Mouse (Mus musculus) thymus, postnatal 36 days (tissue): ENCODE measurements around the gene Mcoln2.

Experiments
- DNase-seq, 2 experiments: peaks; one replicate each; pipeline ENCODE4 v3.0.0; 2022; ENCODE audit warnings: mixed read lengths in 2 of 2

Gene Mcoln2

GRCm38 (mm10) chr3:146146131-146146530 lies 3.5 kb upstream of the Mcoln2 start:
- DNase-seq: no peak

DNA sequence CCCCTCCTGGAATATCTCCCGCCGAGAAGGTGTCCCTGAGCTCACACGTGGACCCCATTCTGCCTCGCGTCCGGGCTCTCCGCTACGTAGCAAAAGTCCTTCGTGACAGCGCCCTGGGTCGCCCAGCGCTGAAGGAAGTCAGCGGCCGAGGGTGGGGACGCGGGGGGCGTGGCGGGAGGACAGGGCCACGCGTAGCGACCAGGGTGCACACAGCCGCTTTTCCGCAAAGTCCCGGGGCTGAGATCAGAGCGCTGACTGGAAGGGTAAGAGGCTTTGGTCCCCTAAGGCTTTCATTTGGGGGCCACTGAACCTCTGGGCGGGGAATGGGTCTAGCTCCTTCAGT lies 396 bp downstream of the Mcoln2 start:
- peak; percentile 65 to 66 for DNase-seq

DNA sequence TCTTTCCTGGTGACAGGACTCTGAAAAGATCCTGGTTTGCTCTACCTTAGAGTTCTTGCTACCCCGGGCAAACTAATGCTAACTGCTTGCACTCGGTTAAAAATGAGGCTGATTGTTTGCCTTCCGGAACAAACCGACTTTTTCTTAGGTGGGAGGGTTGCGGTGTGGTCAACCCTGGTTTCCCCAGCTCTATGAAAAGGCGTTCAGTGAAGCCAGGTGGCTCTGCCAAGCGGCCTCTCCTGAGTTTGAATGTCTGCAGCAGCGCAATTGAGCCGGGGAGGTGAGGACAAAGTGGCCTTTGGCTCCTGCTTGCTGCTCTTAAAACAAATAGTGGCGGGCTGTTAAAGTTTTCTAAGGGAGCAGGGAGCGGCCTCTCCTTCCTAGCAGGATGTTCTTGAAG lies 927 bp downstream of the Mcoln2 start:
- DNase-seq: peak; percentile 38 to 62

DNA sequence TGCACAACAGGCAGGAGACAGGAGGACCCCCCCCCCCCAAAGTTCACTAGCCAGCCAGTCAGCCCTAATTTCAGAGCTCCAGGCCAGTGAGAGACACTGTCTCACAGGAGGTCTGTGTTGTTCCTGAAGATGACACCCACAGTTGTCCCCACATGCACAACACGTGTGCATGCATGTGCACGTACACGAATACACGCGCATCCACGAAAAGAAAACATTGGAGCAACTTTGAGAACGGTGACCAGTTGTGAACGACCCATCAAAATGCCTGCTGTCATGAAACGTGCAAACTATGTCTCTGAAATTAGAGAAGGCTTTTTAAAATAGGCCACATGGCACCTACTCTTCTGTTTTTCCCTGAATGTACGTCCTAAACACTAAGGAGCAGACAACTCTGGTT lies 1.7 kb downstream of the Mcoln2 start:
- no peak for DNase-seq

DNA sequence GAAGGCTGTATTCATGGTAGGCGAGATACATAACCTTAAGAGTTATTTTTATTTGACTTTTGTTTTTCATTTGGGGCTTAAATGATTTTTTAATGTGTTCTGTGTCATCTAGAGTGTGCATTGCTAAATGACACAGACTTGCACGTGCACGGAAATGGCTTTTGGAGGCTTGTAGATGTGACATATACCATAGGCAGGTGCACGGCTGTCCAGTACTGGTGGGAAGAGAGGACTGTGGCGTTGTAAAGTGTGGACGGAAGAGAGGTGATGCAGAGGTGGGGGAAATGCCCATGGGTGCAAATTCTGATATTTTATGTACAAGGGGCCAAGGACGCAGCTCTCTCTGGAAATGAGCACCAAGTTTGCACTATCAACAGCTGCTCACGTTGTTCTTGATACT lies 2.1 kb downstream of the Mcoln2 start:
- no peak for DNase-seq

GRCm38 (mm10) chr3:146152348-146152747 lies 2.7 kb downstream of the Mcoln2 start:
- no peak for DNase-seq

- DNase-seq: no peak
These were observed 3.3 kb downstream of the Mcoln2 start for GRCm38 (mm10) chr3:146152913-146153312.

GRCm38 (mm10) chr3:146153862-146154611 lies 4.4 kb downstream of the Mcoln2 start:
- no peak for DNase-seq

- DNase-seq: peak in 1 of 2 experiments; percentile 31
These were observed 6.3 kb downstream of the Mcoln2 start for GRCm38 (mm10) chr3:146155628-146156576.

- no peak for DNase-seq
These were observed 7.2 kb downstream of the Mcoln2 start for GRCm38 (mm10) chr3:146156811-146157210.

DNA sequence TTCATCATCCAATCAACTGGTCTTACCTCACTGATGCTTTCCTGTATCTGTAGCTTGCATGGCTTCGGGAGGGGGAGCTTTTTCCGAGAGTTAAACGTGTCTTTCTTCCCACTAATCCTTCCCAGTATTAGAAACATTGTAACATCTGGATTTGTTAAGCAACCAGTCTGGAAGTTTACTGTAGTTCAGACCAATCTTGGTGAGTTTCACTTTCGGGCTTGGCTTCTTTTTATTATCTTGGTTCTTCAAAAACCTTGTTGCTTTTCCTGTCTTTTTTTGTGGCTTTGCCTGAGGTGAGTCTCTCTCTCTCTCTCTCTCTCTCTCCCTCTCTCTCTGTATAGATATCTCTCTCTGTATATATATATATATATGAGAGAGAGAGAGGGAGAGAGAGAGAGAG lies 8.4 kb downstream of the Mcoln2 start:
- DNase-seq: no peak

- no peak for DNase-seq
These were observed 9.7 kb downstream of the Mcoln2 start for GRCm38 (mm10) chr3:146159360-146159759.

DNA sequence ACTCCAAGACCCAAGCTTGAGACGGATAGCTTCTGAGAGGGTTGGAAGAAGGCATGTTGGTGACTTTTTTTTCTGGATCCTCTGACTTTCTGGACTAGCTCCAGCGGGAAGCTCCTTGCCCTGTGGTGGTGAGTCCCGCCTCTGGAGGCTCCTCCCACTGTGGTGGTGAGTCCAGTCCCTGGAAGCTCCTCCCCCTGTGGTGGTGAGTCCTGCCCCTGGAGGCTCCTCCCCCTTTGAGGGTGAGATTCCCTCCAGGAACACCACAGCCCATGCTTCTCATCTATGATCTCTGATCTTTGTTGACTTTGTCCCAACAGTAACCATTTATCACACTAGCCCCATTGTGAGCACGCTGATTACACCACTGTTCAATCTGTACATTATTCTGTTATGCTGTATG lies 12.6 kb downstream of the Mcoln2 start:
- DNase-seq: no peak

DNA sequence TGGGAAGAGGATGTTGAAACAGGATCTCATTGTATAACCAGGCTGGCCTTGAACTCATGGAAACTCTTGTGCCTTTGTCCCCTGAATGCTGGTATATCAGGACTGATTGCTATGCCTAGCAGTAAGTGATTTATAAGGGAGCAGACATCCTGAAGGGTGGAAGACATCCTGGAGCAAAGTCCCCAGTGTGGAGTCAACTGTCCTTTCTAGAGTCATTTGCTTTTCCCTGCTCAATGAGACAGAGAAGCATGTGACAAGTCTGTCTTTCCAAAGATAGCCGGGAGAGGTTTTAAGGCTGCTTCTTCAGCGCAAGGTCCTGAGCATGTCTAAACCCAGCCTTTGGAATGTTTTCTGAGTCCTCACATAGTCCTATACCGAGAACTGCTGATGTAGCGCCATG lies 19.7 kb downstream of the Mcoln2 start:
- DNase-seq: no peak

DNA sequence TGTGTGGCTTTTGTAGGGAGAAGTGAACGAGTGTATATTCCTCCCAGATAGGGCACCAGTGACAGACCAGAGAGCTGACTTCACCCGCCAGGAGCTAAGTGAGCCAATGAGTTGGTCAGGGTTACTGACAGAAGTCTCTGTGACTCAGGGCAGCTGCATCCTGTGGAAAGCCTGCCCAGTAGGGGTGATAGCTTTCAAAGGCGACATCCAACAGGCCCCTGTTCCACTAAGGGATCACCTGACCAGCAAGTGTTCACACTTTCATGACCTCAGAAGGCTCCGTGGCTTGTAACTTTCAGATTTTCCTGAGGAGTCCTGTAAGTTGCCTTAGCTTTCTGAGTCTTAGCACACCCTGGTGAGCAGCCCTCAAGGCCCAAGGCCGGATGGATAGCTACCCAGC lies 23.4 kb downstream of the Mcoln2 start:
- DNase-seq: no peak

- DNase-seq: no peak
These were observed 24.6 kb downstream of the Mcoln2 start for GRCm38 (mm10) chr3:146174215-146174614.

- DNase-seq: no peak
These were observed 27.7 kb downstream of the Mcoln2 start for GRCm38 (mm10) chr3:146177295-146177694.

DNA sequence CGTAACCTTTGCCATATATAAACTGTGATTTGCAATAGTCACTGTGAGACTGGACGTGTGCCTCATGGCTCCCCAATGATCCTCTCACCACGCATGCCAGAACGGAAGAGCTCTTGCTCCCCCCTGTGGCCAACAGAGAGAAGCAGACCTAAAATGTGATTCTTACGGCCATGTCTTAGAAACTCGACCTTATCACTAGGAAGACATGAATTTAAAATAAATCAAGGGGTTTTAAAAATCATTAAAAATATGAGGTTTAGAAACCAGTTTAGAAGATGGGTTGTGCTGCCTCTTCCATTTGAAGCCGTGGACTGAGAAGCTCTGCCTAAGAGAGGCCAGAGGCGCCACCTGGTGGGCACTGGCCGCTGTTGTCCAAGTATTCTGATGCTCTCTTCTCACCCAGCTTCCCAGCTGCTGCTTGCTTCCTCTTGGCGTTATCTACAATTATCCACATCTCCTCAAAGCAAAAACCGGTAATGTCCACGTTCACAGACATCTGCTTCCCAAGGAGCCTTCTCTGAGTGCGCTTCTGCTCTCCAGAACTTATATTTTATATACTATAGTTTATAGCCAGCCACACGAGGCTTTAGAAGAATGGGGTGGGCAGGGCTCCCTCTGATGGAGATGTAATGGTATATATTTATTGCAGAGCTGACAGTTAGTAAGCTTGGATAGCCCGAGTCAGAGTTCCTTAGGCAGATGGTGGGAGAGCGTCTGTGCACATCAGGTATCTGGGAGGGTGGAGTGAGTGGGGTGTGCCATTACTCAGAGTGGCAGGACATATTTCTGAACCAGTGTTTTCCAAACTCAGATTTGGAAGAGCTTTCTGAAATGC lies 28.3 kb downstream of the Mcoln2 start:
- peak; percentile 76 to 79 for DNase-seq

GRCm38 (mm10) chr3:146180341-146180740 lies 30.7 kb downstream of the Mcoln2 start:
- no peak for DNase-seq

DNA sequence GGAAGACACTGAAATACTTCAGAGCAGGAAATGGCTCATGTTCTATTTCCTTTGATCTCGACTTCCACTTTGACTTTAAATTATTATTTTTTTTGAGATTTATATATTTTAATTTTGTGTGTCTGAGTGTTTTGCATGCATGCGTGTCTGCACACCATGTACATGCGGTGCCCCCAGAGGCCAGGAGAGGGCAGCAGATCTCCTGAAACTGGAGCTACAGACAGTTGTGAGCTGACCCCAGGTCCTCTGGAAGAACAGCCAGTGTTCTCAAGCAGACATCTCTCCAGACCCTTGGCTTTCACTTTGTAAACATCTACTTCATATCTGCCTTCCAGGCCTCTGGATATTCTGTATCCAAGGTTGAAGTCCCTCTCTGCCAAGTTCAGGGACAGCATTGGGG lies 31.4 kb downstream of the Mcoln2 start:
- DNase-seq: peak; percentile 65 to 71

DNA sequence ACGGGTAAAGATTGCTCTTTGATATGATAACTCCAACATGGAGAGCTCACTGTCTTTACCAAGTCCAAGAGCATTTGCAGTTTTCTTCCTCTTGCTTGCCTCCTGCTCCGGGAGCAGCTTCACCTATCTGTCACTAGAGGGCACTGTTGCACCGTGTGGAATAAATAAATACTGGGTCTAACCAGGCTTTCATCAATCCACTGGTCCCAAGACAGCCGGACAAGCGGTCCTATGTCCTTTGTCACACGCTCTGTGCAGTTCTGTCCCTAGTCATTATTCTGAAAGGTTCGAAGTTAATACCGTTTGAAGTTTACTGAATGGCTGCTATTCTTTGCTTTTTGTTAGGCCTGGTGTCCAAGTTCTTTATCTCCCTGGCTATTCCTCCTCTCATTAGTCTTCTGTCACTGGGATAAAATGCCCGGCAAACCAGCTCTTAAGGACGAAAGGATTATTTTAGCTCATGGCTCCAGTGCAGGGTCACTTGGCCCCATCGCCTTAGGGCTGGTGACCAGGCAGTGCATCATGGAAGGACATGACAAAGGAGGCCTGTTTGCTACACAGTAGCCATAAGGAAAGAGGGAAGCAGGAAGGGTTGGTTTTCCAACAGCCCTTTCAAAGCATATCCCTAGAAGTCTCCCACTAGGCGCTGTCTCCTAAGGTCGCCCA lies 35.5 kb downstream of the Mcoln2 start:
- DNase-seq: peak in 1 of 2 experiments; percentile 26

DNA sequence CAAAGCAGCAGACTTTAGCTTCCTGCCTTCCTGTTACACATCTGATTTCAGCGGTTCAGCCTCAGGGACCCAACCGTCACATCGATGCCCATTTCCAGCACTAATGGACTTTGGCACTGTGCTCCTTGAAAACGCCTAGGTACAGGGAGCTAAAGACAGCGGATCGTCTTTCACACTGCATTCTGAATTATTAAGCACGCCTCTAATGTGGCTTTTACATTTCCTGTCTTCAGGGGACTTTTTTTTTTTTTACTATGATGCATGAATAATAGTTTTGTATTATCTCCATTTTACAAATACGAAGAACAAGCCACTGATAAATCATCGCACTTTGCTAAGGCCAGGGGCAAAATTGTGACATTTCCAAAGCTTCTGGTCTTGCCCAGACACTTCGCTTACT lies 36.4 kb downstream of the Mcoln2 start:
- no peak for DNase-seq

DNA sequence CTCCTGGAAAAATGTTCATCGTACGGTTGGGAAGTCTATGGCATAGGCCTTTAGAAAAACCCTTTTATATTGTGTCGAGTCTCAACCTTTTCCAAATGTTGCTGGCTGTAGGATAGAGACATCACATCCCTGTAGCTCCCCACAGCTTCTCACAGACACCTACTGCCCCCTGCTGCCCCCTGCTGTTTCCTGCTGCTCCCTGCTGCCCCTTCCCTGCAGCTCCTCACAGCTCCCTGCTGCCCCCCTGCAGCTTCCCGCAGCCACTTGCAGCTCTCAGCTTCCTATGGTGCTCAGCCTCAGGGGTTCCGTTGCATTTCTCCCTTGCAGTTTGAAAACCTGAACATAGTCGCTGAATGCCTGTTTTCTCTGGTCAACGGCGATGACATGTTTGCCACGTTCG lies 40.3 kb downstream of the Mcoln2 start:
- DNase-seq: peak; percentile 24 to 32
